Mouse (Mus musculus): ENCODE measurements at regions not wholly inside any gene's neighbourhood (a gene's known extent, or its start where the extent isn't known, plus 50 kb on each side); places are given as distances from the start of the nearest gene placed in this dataset.
A peak's percentile ranks its signal among the peaks of the same experiment; 100 is the strongest.

GRCm38 (mm10) chr1:189975660-189976059, 53.5 kb upstream of the Smyd2 start:
- H3K27ac ChIP-seq (ENCODE audit: control insufficient read depth, insufficient read depth, low read depth, low read length), result no peak overlapping the region
- no peaks in the 10 kb centered on the region for H3K27me3 ChIP-seq (ENCODE audit: control insufficient read depth, insufficient read depth, low read length)
- TF ChIP-seq POLR2A (IDR thresholded peaks at IDR 0.05; ENCODE audit: control insufficient read depth, low read depth, low read length), result no peak
- TF ChIP-seq CTCF (IDR thresholded peaks at IDR 0.05; ENCODE audit: control insufficient read depth, insufficient read depth, insufficient replicate concordance, low read depth, low read length), result no peak
- no peak overlapping the region for H3K4me3 ChIP-seq (ENCODE audit: control insufficient read depth, low read depth, low read length)
- H3K36me3 ChIP-seq (ENCODE audit: control insufficient read depth, insufficient read depth, low read length), result no peaks in the 10 kb centered on the region
- H3K4me1 ChIP-seq (ENCODE audit: control insufficient read depth, insufficient read depth, low read length), result no peaks in the 10 kb centered on the region

- Histone ChIP-seq H3K27me3 (ENCODE audit: control insufficient read depth, insufficient read depth, low read length) (no peaks in the 10 kb centered on the region), H3K27ac (ENCODE audit: control insufficient read depth, insufficient read depth, low read depth, low read length) (no peak overlapping the region), H3K4me3 (ENCODE audit: control insufficient read depth, low read depth, low read length) (no peak overlapping the region), H3K36me3 (ENCODE audit: control insufficient read depth, insufficient read depth, low read length) (no peaks in the 10 kb centered on the region), H3K4me1 (ENCODE audit: control insufficient read depth, insufficient read depth, low read length) (no peaks in the 10 kb centered on the region)
- TF ChIP-seq POLR2A (IDR thresholded peaks at IDR 0.05; ENCODE audit: control insufficient read depth, low read depth, low read length) (no peak), CTCF (IDR thresholded peaks at IDR 0.05; ENCODE audit: control insufficient read depth, insufficient read depth, insufficient replicate concordance, low read depth, low read length) (peak; percentile 77; the same call in 1 of the 2 replicates)
Observed at GRCm38 (mm10) chr1:189972790-189973406, 50.7 kb upstream of the Smyd2 start.
